Mouse (Mus musculus) c-Kit-negative CD71-positive TER-119-positive erythroid progenitor cells, embryonic 14.5 days (primary cell): ENCODE results near the gene Ogfrl1.
"Not testable (repeated sequence)": the region's sequence is repeated elsewhere in the genome, so short reads cannot be mapped to it uniquely, and the experiment has no call there.

Experiments
- DNase-seq: peaks from one replicate; pipeline ENCODE4 v3.0.0-alpha.2; 2013; ENCODE audit warnings: low read depth, low spot score

Gene Ogfrl1

DNA sequence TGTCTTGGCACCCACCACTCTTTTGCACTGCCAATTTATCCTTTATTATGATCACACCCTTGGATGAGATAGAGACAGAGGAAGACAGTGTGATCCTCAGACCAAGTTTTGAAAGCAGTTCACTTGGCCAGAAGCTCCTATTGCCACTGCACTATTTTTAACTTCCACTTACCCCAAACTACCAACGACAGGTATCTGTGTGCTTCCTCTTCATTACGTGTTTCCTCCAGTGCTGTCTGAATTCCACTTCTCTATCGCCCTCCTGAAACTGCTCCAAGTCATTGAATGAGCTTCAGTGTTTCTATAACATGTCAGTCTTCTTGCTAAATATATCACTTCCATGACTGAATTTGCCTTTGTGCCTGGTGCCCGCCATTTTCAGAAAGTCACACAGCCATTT is at the start of gene Ogfrl1:
TSS of gene Ogfrl1 (minus strand) at position 150 of the 400 bp plus-strand sequence.
- no peak for DNase-seq

DNA sequence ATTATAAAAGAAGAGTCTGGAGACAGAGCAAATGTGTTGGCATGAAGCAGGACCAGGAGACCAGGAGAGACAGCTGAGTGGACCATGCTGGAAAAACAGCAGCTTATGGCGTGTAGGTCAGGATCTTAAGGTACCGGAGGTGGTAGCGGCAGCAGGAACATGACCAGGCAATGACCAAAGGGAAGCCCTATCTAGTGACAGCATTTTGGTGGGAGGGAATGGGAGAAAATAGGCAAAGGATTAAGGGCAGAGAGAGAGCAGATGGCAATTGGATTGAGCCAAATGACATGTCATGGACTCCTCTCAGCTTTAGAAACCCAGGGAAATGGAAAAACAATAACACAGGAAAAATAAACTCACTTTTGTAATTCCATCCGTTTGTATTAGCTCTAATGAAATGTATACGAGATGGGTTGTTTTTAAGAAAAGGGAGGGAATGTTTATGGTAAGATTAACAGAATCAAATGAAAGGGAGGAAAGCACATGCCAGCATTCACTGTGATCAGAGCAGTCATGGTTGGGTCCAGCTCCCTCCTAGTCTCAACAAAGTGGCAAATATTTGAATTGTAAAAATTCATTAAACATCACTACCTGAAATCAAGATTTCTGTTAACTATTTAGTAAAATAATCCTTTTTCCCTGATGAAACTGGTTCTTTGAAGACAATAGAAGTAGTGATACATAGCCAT is 48.3 kb upstream of the Ogfrl1 start:
- no peak for DNase-seq

DNA sequence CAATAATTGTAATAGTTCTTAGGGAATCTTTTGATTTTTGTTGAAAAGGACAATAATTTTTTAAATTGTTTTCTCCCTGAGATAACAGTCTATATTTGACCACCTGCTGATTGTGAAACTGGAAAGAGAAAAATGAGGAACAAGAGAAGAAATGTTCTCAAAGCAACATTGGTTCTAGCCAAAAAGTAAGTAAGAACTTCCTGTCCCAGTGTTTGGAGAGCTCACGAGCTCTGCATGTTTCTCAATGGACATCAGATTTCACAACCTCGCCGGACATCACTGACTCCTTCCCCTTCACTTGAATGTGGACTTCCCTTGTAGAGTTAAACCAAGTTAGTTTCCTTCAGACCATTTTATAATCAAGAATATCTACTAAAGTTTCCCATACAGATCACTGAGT is 36.0 kb upstream of the Ogfrl1 start:
- DNase-seq, result no peak

DNA sequence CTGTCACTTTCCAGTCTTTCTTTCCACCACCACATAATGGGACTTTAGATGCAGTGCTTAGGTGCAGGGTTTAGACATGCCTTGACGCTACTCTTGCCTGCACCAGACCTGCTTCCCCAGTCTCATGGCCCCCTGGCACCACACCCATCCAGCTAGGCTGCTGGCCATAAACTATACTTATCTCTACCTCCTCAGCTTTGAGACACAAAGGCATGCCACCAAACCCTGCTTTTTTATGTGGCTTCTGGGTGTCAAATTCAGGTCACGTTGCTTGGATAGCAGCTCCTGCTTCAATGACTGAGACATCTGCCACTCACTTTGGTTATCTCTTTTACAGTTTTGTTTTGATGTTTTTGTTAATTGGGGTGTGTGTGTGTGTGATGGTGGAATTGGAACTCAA is 28.9 kb upstream of the Ogfrl1 start:
- no peak for DNase-seq

DNA sequence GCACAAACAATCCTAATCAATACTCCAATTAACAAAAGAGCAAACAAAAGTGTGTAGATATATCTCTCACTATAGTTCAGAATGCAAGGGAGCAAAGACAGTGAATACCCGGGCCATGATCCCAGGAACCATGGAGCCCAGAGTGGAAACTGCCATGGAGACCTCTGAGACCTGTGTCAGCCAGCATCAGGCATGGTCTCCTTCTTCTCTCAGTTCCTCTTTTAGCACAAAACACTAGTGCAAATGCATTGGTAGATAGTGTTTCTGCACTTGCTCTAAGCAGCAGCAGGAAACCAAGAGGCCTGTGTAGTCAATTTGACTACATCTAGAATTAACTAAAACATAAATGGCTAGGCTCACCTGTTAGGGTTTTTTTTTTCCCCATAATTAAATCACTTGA is 21.4 kb upstream of the Ogfrl1 start:
- DNase-seq, result no peak

DNA sequence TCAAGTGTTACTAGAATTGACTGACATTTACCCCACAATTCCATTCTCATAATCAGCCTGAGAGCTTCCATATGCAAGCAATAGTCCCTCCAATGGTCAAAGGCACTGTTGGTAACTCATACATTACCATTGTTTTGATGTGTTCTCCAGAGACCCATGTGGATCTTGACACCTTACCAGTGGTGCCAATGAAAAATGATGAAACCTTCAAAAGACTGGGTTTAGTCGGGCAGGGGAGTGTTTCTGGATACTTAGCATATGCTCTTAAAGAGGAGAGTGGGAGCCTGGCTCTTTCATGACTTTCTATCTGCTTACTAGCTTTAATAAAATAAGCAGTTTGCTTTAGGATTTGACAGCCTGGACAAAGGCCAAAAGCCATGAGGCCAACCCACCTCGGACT is 20.5 kb upstream of the Ogfrl1 start:
- no peak for DNase-seq

DNA sequence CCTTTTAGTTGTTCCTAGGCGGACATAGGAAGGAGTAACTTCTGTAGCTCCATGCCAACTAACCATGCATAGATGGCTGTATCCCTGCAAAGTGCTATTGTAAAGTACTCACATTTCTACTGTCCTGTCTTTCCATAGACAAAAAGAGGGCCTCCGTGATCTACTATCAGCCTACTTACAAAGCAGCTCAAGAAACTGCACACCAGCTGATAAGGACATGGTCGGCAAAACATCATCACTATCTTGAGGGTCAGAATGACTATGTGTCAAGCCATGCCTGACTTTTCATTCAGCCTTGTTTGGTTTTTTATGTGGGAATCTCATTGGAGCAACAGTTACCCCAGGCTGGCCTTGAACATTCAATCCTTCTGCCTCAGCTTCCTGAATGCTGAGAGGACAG is 20.0 kb upstream of the Ogfrl1 start:
- peak; percentile 39 for DNase-seq

DNA sequence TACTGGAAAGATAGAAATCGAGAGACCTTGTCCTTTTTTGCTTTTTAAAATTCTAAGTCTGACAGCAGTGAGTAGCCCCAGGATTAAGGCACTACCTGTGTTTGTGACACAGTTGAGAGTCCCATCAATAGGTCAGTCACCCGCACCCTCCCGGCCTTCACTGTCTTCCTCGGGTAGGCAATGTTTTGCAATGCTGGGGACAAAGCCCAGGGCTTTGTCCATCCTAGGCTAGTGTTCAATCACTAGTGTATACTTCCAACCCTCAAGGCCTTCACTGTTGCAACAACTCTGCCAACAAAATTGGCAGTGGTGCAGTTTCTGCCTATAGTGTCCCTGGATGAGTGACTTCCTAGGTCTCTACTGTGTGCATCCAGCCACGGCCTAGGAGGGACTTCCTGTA is 14.0 kb upstream of the Ogfrl1 start:
- DNase-seq, result no peak

DNA sequence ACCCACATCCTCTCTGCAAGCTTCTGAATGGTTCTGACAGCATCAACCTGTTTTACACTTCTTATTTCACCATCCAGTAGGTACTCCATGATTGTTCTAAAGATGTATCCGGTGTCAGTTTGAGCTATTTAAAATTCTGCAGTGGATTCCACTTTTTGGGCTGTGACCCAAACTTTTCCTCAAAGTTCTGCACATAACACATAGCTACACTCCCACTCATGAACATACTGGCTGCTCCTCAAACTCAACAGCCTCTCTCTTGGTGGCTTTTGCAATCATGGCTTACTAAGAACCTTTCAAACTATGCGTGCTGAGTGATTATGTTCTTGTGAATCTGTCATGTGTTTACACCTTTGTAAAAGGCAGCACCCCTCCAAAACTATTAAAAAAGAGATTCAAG is 12.4 kb upstream of the Ogfrl1 start:
- no peak for DNase-seq

DNA sequence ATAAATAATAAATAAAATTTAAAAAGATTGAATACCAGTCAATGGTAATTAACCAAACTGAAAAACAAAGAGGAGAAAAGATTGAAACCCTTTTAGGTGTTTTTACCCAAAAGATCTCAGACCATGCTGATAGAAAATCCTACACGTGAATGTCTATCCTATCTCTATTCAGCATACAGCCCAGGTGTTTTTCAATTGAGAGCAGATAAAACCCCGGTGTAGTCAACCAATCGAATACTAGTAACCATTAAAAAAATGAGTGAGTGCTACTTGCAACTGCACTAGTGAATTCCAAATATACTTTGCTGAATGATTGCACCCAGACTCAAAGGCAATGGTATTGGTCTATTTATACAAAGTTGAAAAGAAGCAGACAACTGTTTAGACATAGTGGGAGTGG is 4.8 kb upstream of the Ogfrl1 start:
- no peak for DNase-seq

DNA sequence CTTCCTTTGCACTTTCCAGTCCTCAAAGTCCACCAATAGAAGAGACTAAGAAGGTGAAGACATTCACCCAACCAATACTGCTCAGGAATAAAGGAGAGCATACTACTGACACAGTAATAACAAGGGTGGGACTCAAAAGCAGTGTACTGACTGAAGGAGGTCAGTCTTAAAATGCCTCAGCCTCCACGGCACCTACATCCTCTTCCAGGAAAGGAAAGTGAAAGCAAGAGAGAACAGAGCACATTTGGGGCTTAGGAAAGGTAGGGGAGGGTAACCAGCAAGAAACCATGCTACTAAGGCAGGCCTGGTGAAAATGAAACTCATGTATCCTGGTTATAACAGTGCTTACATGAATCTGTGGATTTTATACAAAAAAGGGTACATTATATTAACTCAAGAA is 2.0 kb upstream of the Ogfrl1 start:
- DNase-seq, result no peak

DNA sequence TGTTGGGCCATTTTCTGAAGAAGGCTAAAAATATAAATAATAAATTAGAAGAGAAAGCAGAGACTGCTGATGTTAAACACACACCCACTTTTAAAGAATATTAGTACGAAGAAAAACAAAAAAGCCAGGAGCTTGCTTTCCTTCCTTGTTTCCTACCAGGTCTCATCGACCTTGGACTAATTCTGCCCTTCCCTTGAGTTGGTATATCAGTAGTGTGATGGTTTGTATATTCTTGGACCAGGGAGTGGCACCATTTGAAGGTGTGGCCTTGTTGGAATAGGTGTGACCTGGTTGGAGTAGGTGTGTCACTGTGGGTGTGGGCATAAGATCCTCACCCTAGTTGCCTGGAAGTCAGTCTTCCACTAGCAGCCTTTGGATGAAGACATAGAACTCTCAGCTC is 3.2 kb downstream of the Ogfrl1 start:
- not testable (repeated sequence) for DNase-seq

DNA sequence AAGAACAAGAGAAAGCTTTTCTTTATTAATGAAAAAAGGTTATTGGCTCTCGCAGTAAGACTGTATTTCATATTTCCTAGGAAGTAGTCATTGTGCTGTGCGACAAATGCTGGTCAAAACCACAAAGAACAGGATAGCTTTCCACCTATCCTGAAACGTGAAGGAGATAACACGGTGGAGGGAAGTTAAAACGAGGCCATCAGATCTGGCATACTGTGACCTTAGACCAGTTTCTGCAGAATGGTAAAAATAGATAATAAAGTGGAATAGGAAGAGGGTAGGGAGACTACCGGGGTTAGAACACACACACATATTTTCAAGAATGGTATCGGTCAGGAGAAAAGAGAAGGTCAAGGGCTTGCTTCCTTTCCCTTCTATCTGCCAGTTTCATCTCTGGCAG is 5.8 kb downstream of the Ogfrl1 start:
- DNase-seq, result no peak

DNA sequence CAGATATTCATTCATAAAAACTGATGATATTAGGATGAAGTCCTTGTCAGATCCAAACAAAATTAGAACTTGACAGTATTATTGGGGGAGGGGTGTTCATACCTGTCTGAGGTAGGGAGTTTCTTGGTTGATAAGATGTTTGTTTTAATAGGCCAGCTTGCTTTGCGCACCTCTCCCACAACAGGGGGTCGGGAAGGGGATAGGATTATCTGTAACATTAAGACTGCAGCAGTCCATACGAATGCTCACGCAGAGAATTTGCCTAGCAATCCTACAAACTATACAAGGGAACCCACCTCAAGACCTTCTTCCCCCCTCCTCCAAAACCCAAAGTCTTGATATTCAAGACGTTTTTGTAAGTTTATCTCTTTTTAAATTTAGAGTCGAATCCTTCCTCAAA is 13.2 kb downstream of the Ogfrl1 start:
- DNase-seq, result no peak

DNA sequence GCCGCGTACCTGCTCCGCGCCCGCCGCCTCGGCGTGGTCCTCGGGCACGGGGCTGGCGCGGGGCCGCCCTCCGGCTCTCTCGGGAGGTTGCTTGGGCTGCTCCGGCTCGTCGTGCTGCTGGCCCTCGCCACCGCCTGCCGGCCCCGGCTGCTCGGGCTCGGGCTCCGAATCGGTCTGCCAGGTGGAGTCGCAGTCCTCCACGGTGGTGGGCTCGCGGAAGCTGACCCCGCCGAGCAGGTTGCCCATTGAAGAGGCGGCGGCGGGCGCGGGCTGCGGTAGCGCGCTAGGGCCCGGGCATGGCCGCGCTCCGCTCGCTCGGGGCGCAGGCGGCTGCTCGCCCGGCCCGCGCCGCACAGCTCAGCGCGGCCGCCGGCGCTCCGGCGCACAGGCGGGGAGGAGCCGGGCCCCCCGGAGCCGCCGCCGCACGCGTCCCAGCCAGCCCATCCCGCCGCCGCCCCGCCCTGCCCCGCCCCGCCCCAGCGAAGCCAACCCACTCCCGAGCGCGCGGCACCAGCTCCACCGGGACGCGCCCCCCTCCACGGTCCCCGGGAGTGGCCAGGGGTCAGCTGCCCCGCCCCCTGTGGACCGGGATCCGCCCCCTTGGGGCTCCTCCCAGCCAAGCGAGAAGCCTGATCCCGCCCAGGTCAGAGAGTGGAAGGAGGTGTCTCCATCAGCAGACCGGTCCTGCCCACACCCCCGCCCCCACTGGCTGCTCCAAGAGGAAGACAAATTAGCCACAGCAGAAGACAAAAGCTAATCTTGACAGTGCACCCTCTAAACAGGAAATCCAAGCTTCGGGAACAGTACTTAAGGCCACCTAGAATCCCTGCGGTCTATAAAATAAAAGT is 14.5 kb downstream of the Ogfrl1 start:
- DNase-seq, result peak; percentile 93

DNA sequence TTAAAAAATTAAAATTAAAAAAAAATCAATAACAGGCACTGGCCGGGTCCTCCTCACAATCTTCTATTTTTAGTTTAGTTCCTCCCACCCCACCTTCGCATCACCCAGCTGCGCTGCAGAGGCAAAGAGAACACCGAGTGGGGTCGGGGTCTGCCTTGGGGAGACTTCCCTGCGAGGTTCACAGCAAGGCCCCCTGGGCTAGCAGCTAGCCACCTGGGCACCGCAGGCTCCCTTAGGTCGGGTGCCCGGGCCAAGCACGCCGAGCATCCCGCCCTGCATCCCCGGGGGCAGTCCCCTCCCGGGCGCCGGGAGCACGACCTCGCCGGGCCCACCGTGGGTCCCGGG is 15.1 kb downstream of the Ogfrl1 start:
- DNase-seq, result no peak

DNA sequence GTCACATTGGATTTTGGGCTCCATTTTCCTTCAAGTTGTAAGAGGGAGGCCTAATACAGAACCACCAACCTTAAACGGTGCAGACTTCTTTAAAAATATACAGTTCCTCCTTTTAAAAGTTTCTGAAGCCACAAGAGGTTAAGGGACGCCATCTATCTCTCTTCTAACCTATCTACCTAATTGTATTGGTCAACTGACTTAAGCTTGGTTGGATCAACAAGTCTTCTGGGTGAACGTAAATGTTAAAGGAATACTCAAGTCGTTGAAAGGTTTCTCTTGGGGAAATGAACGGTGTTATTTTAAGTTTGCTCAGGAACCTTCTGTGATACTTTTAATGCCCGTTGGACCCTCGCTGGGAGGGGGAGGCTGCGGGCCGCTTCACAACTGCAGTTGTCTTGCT is 15.5 kb downstream of the Ogfrl1 start:
- DNase-seq, result no peak

DNA sequence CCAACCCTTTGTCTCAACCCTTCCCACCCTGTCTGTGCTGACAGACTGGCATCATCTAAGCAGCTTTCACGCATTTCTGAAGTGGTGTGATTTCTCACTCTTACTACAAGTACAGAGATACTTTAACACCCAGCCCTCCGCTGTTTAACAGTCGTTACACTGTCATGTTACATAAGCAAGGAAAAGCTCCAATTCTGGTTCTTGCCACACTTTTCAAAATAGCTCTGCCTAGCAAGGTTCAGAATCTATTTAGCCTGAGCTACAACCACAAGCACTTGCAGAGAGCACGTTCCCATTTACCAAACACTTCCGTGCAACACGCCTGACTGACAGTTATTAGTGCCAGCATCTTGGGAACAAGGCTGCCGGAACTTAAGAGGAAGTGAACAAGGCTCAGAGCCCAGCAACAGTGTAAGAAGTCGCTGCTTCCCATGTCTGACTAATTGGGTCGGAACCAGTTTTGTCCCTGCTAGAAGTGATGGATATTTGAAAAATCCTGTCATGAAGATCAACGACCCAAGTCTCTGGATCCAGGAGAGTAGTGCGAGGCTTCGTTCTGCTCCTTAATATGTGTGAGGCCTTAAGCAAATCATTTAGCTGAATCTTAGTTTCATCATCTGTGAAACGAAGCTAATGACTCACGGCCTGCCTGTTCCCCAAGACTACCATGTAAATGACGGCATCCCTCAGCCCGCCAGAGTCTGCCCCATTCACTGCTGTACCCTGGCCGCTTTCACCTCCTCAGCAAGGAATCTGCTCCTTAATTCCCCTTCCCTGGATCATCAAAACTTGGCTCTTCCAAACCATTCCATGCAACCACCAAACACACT is 17.4 kb downstream of the Ogfrl1 start:
- no peak for DNase-seq

DNA sequence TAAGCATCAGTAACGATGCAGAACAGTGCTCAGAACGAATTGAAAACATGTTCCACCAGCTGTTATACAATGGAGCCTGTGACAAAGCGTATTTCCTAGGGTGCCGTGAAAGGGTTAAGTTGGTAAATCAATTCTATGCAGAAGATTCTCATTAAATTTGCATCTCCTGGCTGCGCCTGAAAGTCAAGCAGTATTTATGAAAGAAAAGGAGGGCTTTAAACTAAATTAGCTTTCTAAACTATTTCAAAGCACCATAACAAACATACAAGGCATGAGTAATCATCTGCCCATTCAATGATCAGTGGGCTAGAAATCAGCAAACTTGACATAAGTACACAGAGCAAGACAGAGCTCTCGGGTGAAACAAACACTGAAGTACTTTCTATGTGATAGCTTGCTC is 18.3 kb downstream of the Ogfrl1 start:
- no peak for DNase-seq

DNA sequence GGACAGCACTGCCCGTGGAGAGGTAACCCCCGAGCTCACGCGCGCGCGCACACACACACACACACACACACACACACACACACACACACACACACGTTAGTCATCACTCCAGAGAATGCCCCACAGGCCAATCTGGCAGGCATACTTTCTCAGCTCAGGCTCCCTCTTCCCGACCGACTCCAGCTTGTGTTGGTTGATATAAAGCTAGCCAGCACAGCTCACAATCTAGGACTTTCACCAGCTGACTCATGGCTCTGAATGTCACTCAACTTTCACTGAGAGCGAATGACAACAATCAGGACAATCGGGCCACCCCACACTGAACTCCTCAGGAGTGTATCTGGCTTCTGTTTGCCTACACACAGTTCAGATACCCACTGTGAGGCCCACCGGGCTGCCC is 20.0 kb downstream of the Ogfrl1 start:
- no peak for DNase-seq

DNA sequence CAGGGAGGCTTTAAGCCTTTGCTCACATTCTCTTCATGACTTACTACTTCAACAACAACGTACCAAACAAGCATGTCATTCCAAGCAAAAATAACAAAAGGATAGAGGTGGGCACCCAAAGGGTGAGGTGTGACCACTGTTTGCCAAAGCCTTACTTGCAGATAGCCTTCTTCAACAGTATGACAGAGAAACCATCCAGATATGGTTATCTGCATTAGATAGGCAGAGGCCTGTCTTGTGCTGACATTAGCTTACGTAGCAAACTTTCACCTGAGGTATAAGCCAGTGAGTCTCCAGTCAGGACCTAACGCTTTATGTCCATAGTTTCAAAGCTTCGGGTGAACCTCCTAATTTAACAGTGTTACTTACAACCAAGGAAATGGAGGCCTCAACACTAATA is 23.4 kb downstream of the Ogfrl1 start:
- DNase-seq, result no peak

DNA sequence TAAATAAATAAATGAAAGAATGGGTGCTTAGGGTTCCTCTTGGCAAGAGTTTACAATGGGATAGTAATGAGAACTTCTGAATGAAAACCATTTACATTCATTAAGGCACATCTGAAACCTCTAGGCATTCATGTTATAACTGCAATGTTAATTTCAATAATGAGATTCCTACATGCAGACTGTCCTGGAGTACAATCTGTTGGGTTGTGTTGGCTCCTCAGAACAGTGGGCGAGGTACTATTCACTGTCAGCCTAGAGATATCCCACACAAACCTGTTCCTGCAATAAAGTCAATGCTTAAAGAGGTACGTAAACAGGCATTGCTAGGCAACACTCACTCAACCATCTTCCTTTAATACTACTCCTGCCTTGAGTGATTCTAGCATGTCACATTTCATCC is 32.0 kb downstream of the Ogfrl1 start:
- no peak for DNase-seq

DNA sequence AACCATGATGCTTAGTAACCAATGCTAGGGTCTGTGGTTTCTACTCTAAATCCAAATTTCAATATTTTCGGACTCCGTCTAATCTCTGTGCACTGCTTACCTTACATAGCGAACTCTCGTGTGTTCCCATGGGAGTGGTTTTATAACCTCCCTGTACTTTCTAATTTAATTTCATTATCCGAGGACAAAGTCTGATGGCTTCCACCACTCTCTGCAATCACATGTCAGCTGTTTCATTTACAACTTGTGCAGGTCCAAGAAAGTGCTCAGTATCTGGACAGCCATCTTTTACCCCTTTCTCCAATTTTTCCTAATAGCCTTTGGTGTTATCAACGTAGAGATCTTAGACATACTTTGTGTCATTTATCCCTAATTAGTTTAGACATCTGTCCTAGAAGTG is 44.7 kb downstream of the Ogfrl1 start:
- DNase-seq, result no peak
